In the genomic region with DNA sequence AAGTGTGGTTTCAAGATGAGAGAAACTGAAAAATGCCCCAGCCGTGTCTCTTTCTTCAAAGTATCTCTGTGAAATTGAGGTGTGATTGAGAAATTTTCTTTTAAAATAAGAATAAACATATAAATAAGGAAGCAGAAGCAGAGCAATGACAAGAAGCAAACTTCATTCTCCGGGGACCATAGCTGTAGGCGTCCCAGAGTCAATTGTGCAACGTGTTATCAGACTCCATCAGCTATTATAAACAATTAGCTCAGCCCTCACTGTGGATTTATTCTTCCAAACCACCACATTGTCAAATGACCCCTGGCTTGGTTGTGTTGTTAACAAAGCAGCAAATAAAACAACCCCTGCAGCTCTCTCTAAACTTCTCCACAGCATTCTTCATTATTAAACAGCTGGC, we compare ENCODE assay signal across 22 mouse cellular contexts.
"Had no signal": no experiment of that assay in that cellular context is flagged by ENCODE, and none has a peak within 500 bp of the region (broad histone marks: within the 10 kb centered on the region; RNA-seq: fewer than 3 reads in every experiment).

No protein-coding gene starts in this region.

- ATAC-seq: inflammation-experienced regulatory T-cells, adult 6 months; intestine, embryonic 16.5 days; liver, postnatal 0 days had no signal

- H3K9me3 ChIP-seq: limb, embryonic 10.5 days; limb, embryonic 13.5 days; neural tube, embryonic 12.5 days; neural tube, embryonic 15.5 days had no signal

- H3K27me3 ChIP-seq: limb, embryonic 13.5 days; neural tube, embryonic 12.5 days; neural tube, embryonic 15.5 days had no signal

- H3K4me1 ChIP-seq: limb, embryonic 13.5 days; neural tube, embryonic 12.5 days; neural tube, embryonic 15.5 days had no signal

- DNase-seq: kidney, adult 18-20 months; kidney, adult 9 months; kidney, postnatal 14 days; kidney, postnatal 4 days; liver, postnatal 0 days; lung, postnatal 14 days; midbrain, embryonic 14.5 days; right cerebral cortex, adult 18-20 months; right cerebral cortex, postnatal 14 days; right cerebral cortex, postnatal 4 days; thymus, adult 2 months; thymus, postnatal 14 days had no signal

- H3K9ac ChIP-seq: limb, embryonic 13.5 days; liver, embryonic 14.5 days; liver, postnatal 0 days; neural tube, embryonic 12.5 days; neural tube, embryonic 15.5 days had no signal

- H3K4me3 ChIP-seq: limb, embryonic 10.5 days; limb, embryonic 13.5 days; neural tube, embryonic 12.5 days; neural tube, embryonic 15.5 days had no signal

- H3K36me3 ChIP-seq: limb, embryonic 10.5 days; limb, embryonic 13.5 days; neural tube, embryonic 12.5 days; neural tube, embryonic 15.5 days had no signal

- H3K27ac ChIP-seq: limb, embryonic 10.5 days; limb, embryonic 13.5 days; liver, embryonic 14.5 days; neural tube, embryonic 12.5 days; neural tube, embryonic 15.5 days; stomach, postnatal 0 days had no signal

- H3K4me2 ChIP-seq: limb, embryonic 13.5 days; liver, embryonic 11.5 days; midbrain, embryonic 11.5 days; neural tube, embryonic 12.5 days; neural tube, embryonic 15.5 days had no signal
